26 mouse cellular contexts compared by ENCODE assay signal in genomic region chr11:108877520-108877919, GRCm38 (mm10). TPM values are rescaled to one million over a fixed set of nuclear protein-coding genes. Genes with fewer than 3 reads are reported as not detected.
"Had no signal": no experiment of that assay in that cellular context is flagged by ENCODE, and none has a peak within 500 bp of the region (broad histone marks: within the 10 kb centered on the region; RNA-seq: fewer than 3 reads in every experiment).

No protein-coding gene starts in this region.

- H3K36me3 ChIP-seq: limb, embryonic 10.5 days; limb, embryonic 12.5 days; limb, embryonic 13.5 days; limb, embryonic 15.5 days; liver, embryonic 12.5 days; liver, embryonic 13.5 days; liver, embryonic 15.5 days; midbrain, embryonic 10.5 days; midbrain, embryonic 12.5 days; midbrain, embryonic 13.5 days; midbrain, embryonic 15.5 days; neural tube, embryonic 12.5 days; neural tube, embryonic 13.5 days had no signal

- H3K27me3 ChIP-seq: limb, embryonic 12.5 days; limb, embryonic 13.5 days; limb, embryonic 15.5 days; liver, embryonic 12.5 days; liver, embryonic 13.5 days; liver, embryonic 15.5 days; megakaryocyte, embryonic 14.5 days; midbrain, embryonic 12.5 days; midbrain, embryonic 13.5 days; midbrain, embryonic 15.5 days; neural tube, embryonic 12.5 days; neural tube, embryonic 13.5 days had no signal

- H3K4me3 ChIP-seq: left cerebral cortex, adult 2 months; limb, embryonic 10.5 days; limb, embryonic 12.5 days; limb, embryonic 13.5 days; limb, embryonic 15.5 days; liver, embryonic 12.5 days; liver, embryonic 13.5 days; liver, embryonic 15.5 days; megakaryocyte, embryonic 14.5 days; midbrain, embryonic 10.5 days; midbrain, embryonic 12.5 days; midbrain, embryonic 13.5 days; midbrain, embryonic 15.5 days; myocyte; neural tube, embryonic 12.5 days; neural tube, embryonic 13.5 days had no signal

- DNase-seq: left cerebral cortex, postnatal 4 days; liver; liver, embryonic 13.5 days; liver, postnatal 0 days; lung, adult 2 months; midbrain, embryonic 14.5 days had no signal

- H3K9me3 ChIP-seq: limb, embryonic 10.5 days; limb, embryonic 12.5 days; limb, embryonic 13.5 days; limb, embryonic 15.5 days; liver, embryonic 12.5 days; liver, embryonic 13.5 days; liver, embryonic 15.5 days; megakaryocyte, embryonic 14.5 days; midbrain, embryonic 10.5 days; midbrain, embryonic 12.5 days; midbrain, embryonic 13.5 days; midbrain, embryonic 15.5 days; neural tube, embryonic 12.5 days; neural tube, embryonic 13.5 days had no signal

- H3K4me2 ChIP-seq: limb, embryonic 12.5 days; limb, embryonic 13.5 days; limb, embryonic 15.5 days; liver, embryonic 11.5 days; liver, embryonic 12.5 days; liver, embryonic 13.5 days; liver, embryonic 15.5 days; midbrain, embryonic 11.5 days; midbrain, embryonic 12.5 days; midbrain, embryonic 13.5 days; midbrain, embryonic 15.5 days; neural tube, embryonic 12.5 days; neural tube, embryonic 13.5 days had no signal

- ATAC-seq: liver, embryonic 12.5 days; liver, postnatal 0 days; midbrain, embryonic 13.5 days; midbrain, embryonic 15.5 days; midbrain, embryonic 16.5 days had no signal

- H3K27ac ChIP-seq: left cerebral cortex, adult 2 months; limb, embryonic 10.5 days; limb, embryonic 12.5 days; limb, embryonic 13.5 days; limb, embryonic 15.5 days; liver, embryonic 12.5 days; liver, embryonic 13.5 days; liver, embryonic 14.5 days; liver, embryonic 15.5 days; macrophage; midbrain, embryonic 10.5 days; midbrain, embryonic 12.5 days; midbrain, embryonic 13.5 days; midbrain, embryonic 15.5 days; neural tube, embryonic 12.5 days; neural tube, embryonic 13.5 days had no signal

- H3K9ac ChIP-seq: limb, embryonic 12.5 days; limb, embryonic 13.5 days; limb, embryonic 15.5 days; liver, embryonic 12.5 days; liver, embryonic 13.5 days; liver, embryonic 14.5 days; liver, embryonic 15.5 days; liver, postnatal 0 days; midbrain, embryonic 12.5 days; midbrain, embryonic 13.5 days; midbrain, embryonic 15.5 days; neural tube, embryonic 12.5 days; neural tube, embryonic 13.5 days had no signal

- H3K4me1 ChIP-seq: liver, embryonic 12.5 days; liver, embryonic 13.5 days; liver, embryonic 15.5 days; megakaryocyte, embryonic 14.5 days; midbrain, embryonic 12.5 days; midbrain, embryonic 13.5 days; midbrain, embryonic 15.5 days; neural tube, embryonic 12.5 days; neural tube, embryonic 13.5 days had no signal

RNA-seq across cellular contexts. Expression of gene Axin2, which starts 42.6 kb away (rescaled TPM):
- polyA plus RNA-seq: macrophage had no signal
